Mouse (Mus musculus) CH12.LX (cell line): ENCODE measurements around the gene Ddo. TPM values are rescaled to one million over a fixed set of nuclear protein-coding genes. Genes with fewer than 3 reads are reported as not detected.

Source experiments
- DNase-seq: peaks from one replicate; pipeline ENCODE4 v3.0.0-alpha.2; 2013; ENCODE audit errors: extremely low read depth
- H3K27ac ChIP-seq: 2 replicates; pipeline ENCODE4 v1.5.1; 2012; ENCODE audit warnings: low read depth, mild to moderate bottlenecking, control low read depth, moderate library complexity; ENCODE audit not compliant: insufficient read depth
- H3K27me3 ChIP-seq: replicated peaks from 2 replicates; pipeline ENCODE3; 2012; ENCODE audit warnings: inconsistent platforms
- H3K36me3 ChIP-seq, 2 experiments: replicated peaks in 1 of 2; 2 replicates each; pipeline versions ENCODE3 to v1.6.1; 2012; ENCODE audit warnings: inconsistent platforms in 1 of 2, low read length in 1 of 2, mild to moderate bottlenecking in 1 of 2, mixed read lengths in 1 of 2, moderate library complexity in 1 of 2; ENCODE audit not compliant: control insufficient read depth in 1 of 2, insufficient read depth in 1 of 2
- H3K4me1 ChIP-seq, 2 experiments: 2 replicates each; pipeline ENCODE4 v1.6.1; 2012; ENCODE audit warnings: inconsistent platforms in 1 of 2, moderate library complexity in 1 of 2; ENCODE audit not compliant: insufficient read depth in 2 of 2, control insufficient read depth in 1 of 2
- H3K4me2 ChIP-seq: 2 replicates; pipeline ENCODE4 v1.6.1; 2012; ENCODE audit warnings: low read depth, mild to moderate bottlenecking, control low read depth; ENCODE audit not compliant: poor library complexity, insufficient read depth, severe bottlenecking
- H3K4me3 ChIP-seq, 3 experiments: fragments of 150-350 bp in 1 of 3; sonication (generic) in 1 of 3; replicated peaks in 1 of 3; 2 replicates each; pipeline versions ENCODE3 to v1.5.1; 2011 to 2012; ENCODE audit warnings: low read depth in 2 of 3, low read length in 2 of 3, mild to moderate bottlenecking in 2 of 3, moderate library complexity in 2 of 3, control low read depth in 1 of 3, improper control_type of control experiment in 1 of 3, inconsistent platforms in 1 of 3, mixed read lengths in 1 of 3; ENCODE audit not compliant: poor library complexity in 1 of 3
- H3K79me2 ChIP-seq: replicated peaks from 2 replicates; pipeline ENCODE4 v1.6.1; 2012; ENCODE audit warnings: mild to moderate bottlenecking, moderate library complexity; ENCODE audit not compliant: control insufficient read depth, poor library complexity, insufficient read depth, severe bottlenecking; ENCODE audit errors: extremely low read depth
- H3K9ac ChIP-seq: 2 replicates; pipeline ENCODE4 v1.6.1; 2012; ENCODE audit warnings: low read depth, mild to moderate bottlenecking, control low read depth, moderate library complexity; ENCODE audit not compliant: insufficient read depth
- H3K9me3 ChIP-seq: replicated peaks from 2 replicates; pipeline ENCODE3; 2012; ENCODE audit warnings: low read length, inconsistent platforms, mixed read lengths
- CHD1 ChIP-seq: IDR thresholded peaks from 2 replicates; pipeline ENCODE4 v1.6.1; 2012; ENCODE audit warnings: low read depth, low read length, improper control_type of control experiment, inconsistent platforms
- CHD2 ChIP-seq: IDR thresholded peaks from 2 replicates; pipeline ENCODE4 v1.6.1; 2011; ENCODE audit warnings: low read length, improper control_type of control experiment
- ETS1 ChIP-seq: conservative IDR thresholded peaks from 2 replicates; pipeline ENCODE4 v1.6.1; 2012; ENCODE audit warnings: low read depth, mild to moderate bottlenecking, inconsistent platforms, low read length, improper control_type of control experiment, moderate library complexity
- GABPA ChIP-seq: IDR thresholded peaks from 2 replicates; pipeline ENCODE4 v1.6.1; 2012; ENCODE audit warnings: low read depth, low read length, improper control_type of control experiment, inconsistent platforms; ENCODE audit not compliant: insufficient replicate concordance
- HCFC1 ChIP-seq: IDR thresholded peaks from 2 replicates; pipeline ENCODE4 v1.6.1; 2012; ENCODE audit warnings: low read depth, mild to moderate bottlenecking, inconsistent platforms, low read length, improper control_type of control experiment
- JUN ChIP-seq: IDR thresholded peaks from 2 replicates; pipeline ENCODE4 v1.6.1; 2011; ENCODE audit warnings: low read depth, mild to moderate bottlenecking, low read length, improper control_type of control experiment, moderate library complexity; ENCODE audit not compliant: insufficient read depth
- KAT2A ChIP-seq: IDR thresholded peaks from 2 replicates; pipeline ENCODE4 v1.6.1; 2012; ENCODE audit warnings: low read length, improper control_type of control experiment, inconsistent platforms; ENCODE audit not compliant: insufficient replicate concordance
- MYC ChIP-seq: IDR thresholded peaks from 2 replicates; pipeline ENCODE4 v1.6.1; 2011; ENCODE audit warnings: low read depth, mild to moderate bottlenecking, improper control_type of control experiment, low read length
- NRF1 ChIP-seq: IDR thresholded peaks from 2 replicates; pipeline ENCODE4 v1.6.1; 2014; ENCODE audit warnings: low read depth, mild to moderate bottlenecking, inconsistent platforms, low read length, improper control_type of control experiment, moderate library complexity
- PAX5 ChIP-seq: IDR thresholded peaks from 2 replicates; pipeline ENCODE4 v1.6.1; 2012; ENCODE audit warnings: low read length, inconsistent platforms, mixed read lengths
- POLR2A ChIP-seq: IDR thresholded peaks from 2 replicates; pipeline ENCODE4 v1.6.1; 2011; ENCODE audit warnings: low read depth, mild to moderate bottlenecking, improper control_type of control experiment, low read length
- SIN3A ChIP-seq: IDR thresholded peaks from 2 replicates; pipeline ENCODE4 v1.6.1; 2012; ENCODE audit warnings: low read length, improper control_type of control experiment, inconsistent platforms
- SMC3 ChIP-seq: IDR thresholded peaks from 2 replicates; pipeline ENCODE4 v1.6.1; 2011; ENCODE audit warnings: low read depth, low read length, improper control_type of control experiment
- TBP ChIP-seq: conservative IDR thresholded peaks from 2 replicates; pipeline ENCODE4 v1.6.1; 2011; ENCODE audit warnings: low read depth, low read length, improper control_type of control experiment
- UBTF ChIP-seq: IDR thresholded peaks from 2 replicates; pipeline ENCODE4 v1.6.1; 2012; ENCODE audit warnings: low read depth, mild to moderate bottlenecking, inconsistent platforms, low read length, improper control_type of control experiment, moderate library complexity
- USF1 ChIP-seq: IDR thresholded peaks from 2 replicates; pipeline ENCODE4 v1.6.1; 2014; ENCODE audit warnings: low read depth, mild to moderate bottlenecking, inconsistent platforms, low read length, improper control_type of control experiment
- ZKSCAN1 ChIP-seq: IDR thresholded peaks from 2 replicates; pipeline ENCODE4 v1.6.1; 2012; ENCODE audit warnings: low read depth, inconsistent platforms, low read length, improper control_type of control experiment, borderline replicate concordance
- ZNF384 ChIP-seq: IDR thresholded peaks from 2 replicates; pipeline ENCODE4 v1.6.1; 2012; ENCODE audit warnings: low read depth, low read length, improper control_type of control experiment, inconsistent platforms
- dilution Hi-C: fragments of 300-500 bp; cut with MboI; formaldehyde crosslinking; loops from 2 replicates; pipeline ENCODE4 v1.14.3; 2020; ENCODE audit warnings: low sequenced_read_pairs; ENCODE audit not compliant: extremely low pct_unique_long_range_greater_than_20kb, extremely low pct_ligation_motif_present
- in situ Hi-C: fragments of 300-500 bp; cut with MboI; formaldehyde crosslinking; loops from 3 replicates; pipeline ENCODE4 v1.14.3; 2019; ENCODE audit warnings: low sequenced_read_pairs, low pct_ligation_motif_present, low pct_unique_long_range_greater_than_20kb, mixed read lengths
- polyA plus RNA-seq: library from polyadenylated mRNA; unstranded; fragments of >175 nt; gene quantifications from 2 replicates; pipeline ENCODE4 v1.2.1, GENCODE M21; 2012; ENCODE audit warnings: low read depth; ENCODE audit not compliant: insufficient read length
- total RNA-seq, 2 experiments: library from RNA; depleted of rRNA; stranded (reverse); fragments of 300-350 nt in 1 of 2; fragments of >200 nt in 1 of 2; gene quantifications; 2 replicates each; pipeline ENCODE4 v1.2.3; 2012 to 2014

Gene Ddo
- total and polyA plus RNA-seq, 3 experiments: not detected

DNA sequence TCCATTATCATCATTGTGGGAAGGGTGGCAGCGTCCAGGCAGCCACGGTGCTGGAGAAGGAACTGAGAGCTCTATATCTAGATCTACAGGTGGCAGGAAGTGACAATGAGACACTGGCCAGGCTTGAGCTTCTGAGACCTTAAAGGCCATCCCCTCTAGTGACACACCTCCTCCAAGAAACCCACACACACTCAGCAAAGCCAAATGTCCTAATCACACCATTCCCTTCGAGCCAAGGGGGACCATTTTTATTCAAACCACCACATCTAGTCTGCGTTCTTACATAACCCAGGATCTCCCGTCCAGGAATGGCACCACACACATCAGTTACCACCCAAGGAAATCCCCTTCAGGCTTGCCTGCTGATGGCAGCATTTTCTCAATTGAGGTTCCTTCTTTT is 13.3 kb downstream of the Ddo start:
- TF ChIP-seq ZNF384 (no peak), UBTF (no peak), MYC (no peak), ZKSCAN1 (no peak), TBP (no peak), CHD1 (no peak), NRF1 (no peak), ETS1 (no peak), GABPA (no peak), CHD2 (no peak), PAX5 (no peak), USF1 (no peak), KAT2A (no peak), POLR2A (no peak), JUN (no peak), SMC3 (no peak), HCFC1 (no peak)
- Histone ChIP-seq H3K27me3 (peaks cover 2% of the 10 kb centered on the region), H3K27ac (no peak overlapping the region), H3K9me3 (peaks cover 3% of the 10 kb centered on the region), H3K36me3 (no peaks in the 10 kb centered on the region), H3K4me2 (no peak overlapping the region), H3K9ac (no peak overlapping the region), H3K79me2 (no peaks in the 10 kb centered on the region), H3K4me3 (no peak overlapping the region), H3K4me1 (peaks cover 2 to 22% of the 10 kb centered on the region in 2 experiments; a peak in 3 of 4 replicates)
- in situ Hi-C loops (no loop called here), dilution Hi-C loops (no loop called here)
- DNase-seq: peak; percentile 8

DNA sequence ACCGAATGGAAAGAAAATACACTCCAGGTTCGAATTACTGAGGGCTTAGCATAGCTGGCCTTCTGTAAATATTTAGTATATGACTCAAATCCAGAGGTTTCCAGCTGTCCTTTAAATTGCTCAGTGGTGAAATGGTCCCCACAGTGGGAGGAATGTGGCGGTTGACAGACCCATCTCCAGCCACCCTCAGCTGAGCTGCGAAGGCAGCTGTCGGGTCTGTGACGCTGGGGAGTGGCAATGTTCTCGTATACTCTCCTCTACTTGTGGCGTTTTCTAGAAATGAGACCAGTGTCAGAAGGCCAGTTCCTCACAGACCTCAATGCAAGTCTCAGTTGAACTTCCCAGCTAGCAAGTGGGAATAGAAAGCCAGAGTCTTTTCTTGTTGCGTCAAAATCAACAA is 14.6 kb downstream of the Ddo start:
- in situ Hi-C loops: no loop called here

More for the DNA sequence above, 14.6 kb downstream of the Ddo start:
- no peak for DNase-seq
- H3K27ac ChIP-seq: no peak overlapping the region
- peaks cover 2% of the 10 kb centered on the region for H3K27me3 ChIP-seq
- H3K36me3 ChIP-seq: no peaks in the 10 kb centered on the region
- no peak overlapping the region for H3K4me2 ChIP-seq
- no peak overlapping the region for H3K9ac ChIP-seq
- dilution Hi-C loops: no loop called here
- no peaks in the 10 kb centered on the region for H3K79me2 ChIP-seq
- TF ChIP-seq GABPA (no peak), KAT2A (no peak), SIN3A (no peak)
- H3K4me1 ChIP-seq: peaks cover 2 to 15% of the 10 kb centered on the region in 2 experiments; a peak in 3 of 4 replicates
- H3K9me3 ChIP-seq: peaks cover 3% of the 10 kb centered on the region
- no peak overlapping the region for H3K4me3 ChIP-seq
